Mouse (Mus musculus): ENCODE results near the gene Lingo3. TPM values are rescaled to one million over a fixed set of nuclear protein-coding genes. Genes with fewer than 3 reads are reported as not detected.
"Not testable (repeated sequence)": the region's sequence is repeated elsewhere in the genome, so short reads cannot be mapped to it uniquely, and the experiment has no call there.

The Lingo3 gene
- total RNA-seq, 1 experiment from 2014 or later, result 5.1 TPM

GRCm38 (mm10) chr10:80843087-80843930 lies 530 bp downstream of the Lingo3 start:
- no peak for DNase-seq

GRCm38 (mm10) chr10:80842334-80842733 lies 1.5 kb downstream of the Lingo3 start:
- DNase-seq, result no peak

GRCm38 (mm10) chr10:80841685-80842084 lies 2.2 kb downstream of the Lingo3 start:
- no peak for DNase-seq

GRCm38 (mm10) chr10:80839848-80840247 lies 4.0 kb downstream of the Lingo3 start:
- no peak for DNase-seq

- peak; percentile 46 for DNase-seq
Measured at GRCm38 (mm10) chr10:80838346-80838912, 5.4 kb downstream of the Lingo3 start.

GRCm38 (mm10) chr10:80837827-80838226 lies 6.0 kb downstream of the Lingo3 start:
- DNase-seq, result no peak

GRCm38 (mm10) chr10:80836949-80837379 lies 6.9 kb downstream of the Lingo3 start:
- DNase-seq, result no peak

GRCm38 (mm10) chr10:80835617-80836016 lies 8.2 kb downstream of the Lingo3 start:
- DNase-seq, result no peak

- DNase-seq, result no peak
Measured at GRCm38 (mm10) chr10:80832818-80833217, 11.0 kb downstream of the Lingo3 start.

GRCm38 (mm10) chr10:80831136-80831535 lies 12.7 kb downstream of the Lingo3 start:
- DNase-seq, result peak; percentile 60

GRCm38 (mm10) chr10:80829359-80830278 lies 14.2 kb downstream of the Lingo3 start:
- no peak for DNase-seq

- DNase-seq, result not testable (repeated sequence)
Measured at GRCm38 (mm10) chr10:80828587-80828986, 15.3 kb downstream of the Lingo3 start.

GRCm38 (mm10) chr10:80827870-80828420 lies 15.9 kb downstream of the Lingo3 start:
- DNase-seq, result no peak

- no peak for DNase-seq
Measured at GRCm38 (mm10) chr10:80827063-80827869, 16.6 kb downstream of the Lingo3 start.

GRCm38 (mm10) chr10:80826151-80827062 lies 17.4 kb downstream of the Lingo3 start, which contains the start of gene Oaz1:
Gene Oaz1 (plus strand): TSS chr10:80826656.
- DNase-seq, result peak; percentile 96

- DNase-seq, result no peak
Measured at GRCm38 (mm10) chr10:80824827-80825226, 19.0 kb downstream of the Lingo3 start.

- no peak for DNase-seq
Measured at GRCm38 (mm10) chr10:80823847-80824643, 19.8 kb downstream of the Lingo3 start.

GRCm38 (mm10) chr10:80823316-80823715 lies 20.5 kb downstream of the Lingo3 start:
- DNase-seq, result no peak

- DNase-seq, result no peak
Measured at GRCm38 (mm10) chr10:80822528-80822927, 21.3 kb downstream of the Lingo3 start.

Data from adrenal gland, postnatal 25 days (tissue).